Mouse (Mus musculus) right cerebral cortex, adult 18-20 months (tissue): ENCODE data around the gene Eva1b.

Experiments used
- DNase-seq: peaks from one replicate; pipeline ENCODE4 v3.0.0; 2022; ENCODE audit warnings: mixed read lengths

The Eva1b gene

DNA sequence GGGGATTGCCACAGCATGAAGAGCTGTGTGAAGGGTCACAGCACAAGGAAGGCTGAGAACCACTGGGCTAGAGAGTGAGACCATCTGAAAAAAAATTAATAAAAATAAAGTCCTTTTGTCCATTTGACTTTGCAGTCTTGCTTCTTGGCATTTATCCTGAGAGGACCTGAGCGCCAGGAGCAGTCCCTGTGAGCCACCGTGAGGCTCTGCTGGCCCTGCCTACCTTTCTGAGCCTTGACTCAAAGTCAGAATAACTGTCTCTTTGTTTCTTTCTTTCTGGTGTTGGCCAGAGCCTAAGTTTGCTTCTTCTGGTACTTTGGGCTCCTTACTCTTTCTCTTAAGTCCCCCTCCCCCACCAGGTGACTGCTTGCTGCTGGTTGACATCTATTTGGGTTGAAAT is 27.0 kb upstream of the Eva1b start:
- DNase-seq, result no peak

DNA sequence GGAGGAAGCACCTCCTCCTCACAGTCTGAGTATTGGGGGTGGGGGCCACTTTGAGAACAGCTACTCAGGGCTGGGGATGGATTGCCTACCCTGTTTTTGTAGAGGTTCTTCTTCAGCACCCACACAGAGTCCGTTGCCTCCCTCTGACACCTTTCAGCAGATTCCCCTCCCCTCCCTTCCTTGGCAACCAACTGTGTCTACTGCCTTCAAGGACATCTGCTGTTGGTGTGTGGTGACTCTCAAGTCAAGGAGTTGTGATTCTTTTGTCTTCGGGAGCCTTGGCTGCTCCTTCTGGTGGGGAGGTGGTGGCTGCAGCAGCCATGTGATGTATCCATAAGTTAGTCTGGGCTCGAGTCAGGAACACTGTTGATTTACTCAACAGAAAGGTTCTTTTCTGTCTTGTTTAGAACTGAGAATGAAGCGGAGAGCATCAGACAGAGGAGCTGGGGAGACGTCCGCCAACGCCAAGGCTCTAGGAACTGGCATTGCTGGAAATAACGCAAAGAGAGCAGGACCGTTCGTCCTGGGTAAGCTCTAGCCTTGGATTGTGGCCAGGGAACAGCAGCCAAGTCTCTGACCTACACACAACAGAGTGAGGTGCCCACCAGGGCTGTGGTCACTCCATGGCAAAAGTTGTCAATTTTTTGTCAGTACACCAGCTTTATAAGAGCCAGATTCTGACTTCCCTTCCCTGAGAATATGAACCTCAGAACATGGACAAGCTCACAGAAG is 24.1 kb upstream of the Eva1b start:
- DNase-seq, result peak; percentile 69

DNA sequence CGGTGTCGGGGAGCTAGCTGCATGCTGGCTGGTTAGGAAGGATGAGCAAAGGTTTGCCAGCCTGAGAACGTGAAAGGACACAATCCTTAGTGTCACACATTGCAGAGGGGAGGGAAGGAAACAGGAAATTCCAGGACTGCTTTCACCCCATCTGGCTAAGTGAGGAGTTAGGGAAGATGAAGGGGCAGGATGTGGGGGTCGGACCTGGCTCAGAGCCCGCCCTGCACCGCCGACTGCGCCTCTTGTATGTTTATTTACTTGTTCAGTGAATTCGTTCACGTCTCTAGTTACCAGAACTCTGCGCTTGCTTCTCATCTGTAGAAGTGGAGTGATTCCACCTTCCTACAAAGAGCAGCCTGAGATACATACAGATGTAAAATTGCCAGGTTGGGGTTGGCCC is 17.0 kb upstream of the Eva1b start:
- DNase-seq, result no peak

DNA sequence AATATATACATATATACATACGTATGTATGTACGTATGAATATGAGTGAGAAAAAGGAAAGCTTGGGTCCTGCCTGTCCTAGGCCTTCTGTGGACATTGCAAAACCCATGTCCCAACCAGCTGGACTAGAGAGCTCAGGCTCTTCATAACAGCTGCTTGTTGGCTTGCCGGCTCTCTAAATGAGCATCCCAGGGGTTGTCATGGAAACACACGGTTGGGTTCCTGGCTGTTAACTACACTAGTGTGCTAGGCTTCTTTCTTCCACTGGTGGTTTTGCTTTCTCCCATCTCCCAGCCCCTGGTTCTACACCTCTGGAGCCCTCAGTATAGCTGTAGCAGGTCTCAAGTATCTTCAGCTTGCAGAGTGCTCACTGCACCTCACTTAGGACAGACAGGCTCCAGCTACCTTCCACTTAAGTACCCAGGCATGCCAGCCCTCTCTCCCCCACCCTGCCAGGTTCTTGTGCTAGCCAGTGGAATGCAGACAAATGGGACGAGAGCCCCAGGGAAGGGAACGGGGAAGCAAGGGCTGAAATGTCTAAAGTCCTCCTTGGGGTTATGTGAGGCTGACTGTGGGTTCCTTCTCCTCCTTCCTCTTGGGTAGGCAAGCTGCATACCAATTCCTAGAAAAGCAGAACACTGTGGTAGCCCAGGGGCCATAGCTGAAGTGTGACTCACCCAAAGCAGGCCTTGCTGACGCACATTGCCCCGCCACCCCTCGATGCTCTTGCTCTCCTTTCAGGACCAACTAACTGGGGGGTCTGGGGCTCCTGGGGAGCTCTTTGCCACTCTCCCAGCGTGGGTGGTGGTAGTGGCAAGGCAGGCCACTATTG is 16.0 kb upstream of the Eva1b start:
- DNase-seq, result peak; percentile 48

DNA sequence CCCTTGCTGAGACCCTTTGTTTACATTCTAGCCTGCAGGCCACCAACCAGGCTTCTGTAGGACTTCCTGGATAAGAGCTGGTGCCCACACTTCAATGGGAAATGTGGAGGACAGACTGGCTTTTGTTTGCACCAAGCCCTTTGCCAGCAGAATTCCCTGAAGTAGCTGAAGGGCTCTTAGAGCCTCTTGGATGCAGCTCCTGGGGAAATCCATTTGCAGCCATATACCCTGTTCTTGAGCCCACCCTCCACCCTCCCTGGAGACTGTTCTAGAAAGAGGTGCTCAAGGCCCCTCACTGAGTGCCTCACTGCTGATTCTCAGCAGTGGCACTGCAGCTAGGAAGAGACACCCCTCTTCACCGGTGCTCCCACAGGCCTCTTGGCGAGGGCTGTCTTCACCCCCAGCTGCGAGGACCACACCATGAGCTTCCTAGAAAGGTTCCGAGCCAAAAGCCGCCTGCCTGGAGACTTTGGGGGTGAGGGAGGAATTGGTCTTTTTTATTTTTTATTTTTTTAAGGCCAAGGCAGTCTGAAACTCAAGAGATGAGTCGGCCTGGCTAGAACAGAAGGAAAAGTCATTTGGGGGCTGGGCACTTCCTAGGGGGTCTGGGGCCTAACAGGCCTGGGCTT is 14.8 kb upstream of the Eva1b start:
- DNase-seq, result no peak

DNA sequence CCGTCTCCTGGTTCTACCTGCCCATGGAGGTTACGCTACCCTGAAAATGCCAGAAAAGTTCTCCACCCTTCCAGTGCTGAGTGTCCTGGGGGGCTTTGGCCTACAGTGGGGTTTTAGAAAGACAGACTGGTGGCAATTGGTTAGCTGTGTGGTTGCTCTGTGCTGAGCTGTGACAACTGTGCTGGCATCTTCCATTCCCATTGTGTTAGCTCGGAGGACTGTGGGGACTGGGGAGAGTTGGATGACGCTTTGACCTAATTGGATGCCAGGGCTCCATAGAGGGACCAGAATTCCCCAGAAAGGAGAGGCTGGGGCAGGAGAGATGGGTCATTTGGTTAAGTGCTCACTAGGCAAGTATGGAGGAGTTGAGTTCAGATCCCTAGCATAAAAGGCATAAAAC is 13.3 kb upstream of the Eva1b start:
- no peak for DNase-seq

DNA sequence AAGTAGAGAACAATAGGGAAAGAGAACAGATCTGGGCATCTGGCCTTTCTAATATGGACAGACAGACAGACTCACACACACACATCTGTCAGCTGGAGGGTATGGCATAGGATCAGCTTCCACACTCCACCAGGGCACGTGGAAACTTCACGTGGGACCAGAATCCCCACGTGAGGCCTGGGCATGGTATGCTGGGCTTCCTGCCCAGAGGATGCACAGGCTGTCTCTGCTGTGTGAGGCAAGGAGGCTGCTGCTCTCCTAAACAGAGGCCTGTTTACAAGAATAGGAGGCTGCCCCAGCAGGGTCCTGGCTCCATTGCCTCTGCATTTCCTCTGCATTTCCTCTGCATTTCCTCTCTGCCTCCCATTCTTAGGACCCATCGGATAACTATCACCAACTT is 12.9 kb upstream of the Eva1b start:
- DNase-seq, result no peak

DNA sequence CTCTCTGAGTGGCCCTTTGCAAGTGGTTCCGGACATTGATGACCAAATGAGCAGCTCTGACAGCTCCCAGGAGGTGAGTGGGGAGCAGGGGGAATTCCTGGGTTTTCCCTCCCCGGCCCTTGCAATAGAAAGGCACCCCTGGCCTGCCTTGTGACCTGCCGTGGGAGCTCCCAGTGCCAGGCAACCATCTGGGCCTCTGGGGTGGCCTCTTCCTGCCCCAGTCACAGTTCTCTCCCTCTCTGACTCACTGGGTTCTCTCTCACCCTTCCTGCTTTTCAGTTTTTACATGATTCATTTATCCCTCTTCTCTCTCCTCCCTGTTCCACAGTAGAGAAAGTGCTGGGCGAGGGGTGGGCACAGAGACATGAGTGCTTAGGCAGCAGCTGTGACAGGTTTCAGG is 9.8 kb upstream of the Eva1b start:
- no peak for DNase-seq

DNA sequence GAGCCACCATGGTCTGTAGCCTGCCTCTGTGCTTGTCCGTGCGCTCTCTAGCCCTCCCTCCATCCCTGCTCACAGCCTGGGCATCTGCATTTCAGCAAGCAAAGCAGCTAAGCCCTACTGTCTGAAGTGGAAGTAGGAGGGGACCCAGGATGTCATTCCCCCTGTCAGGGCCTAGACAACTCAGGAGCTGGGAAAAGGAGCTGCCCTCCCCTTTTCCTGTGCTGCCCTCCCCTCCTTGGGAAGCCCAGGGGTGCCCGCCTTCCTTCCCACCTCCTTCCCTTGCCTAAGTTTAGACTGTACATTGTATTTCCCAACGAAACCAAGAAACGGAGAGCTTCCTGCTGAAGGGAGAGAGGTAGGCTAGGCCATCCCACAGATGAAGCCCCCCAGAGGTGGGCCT is 6.5 kb upstream of the Eva1b start:
- no peak for DNase-seq

DNA sequence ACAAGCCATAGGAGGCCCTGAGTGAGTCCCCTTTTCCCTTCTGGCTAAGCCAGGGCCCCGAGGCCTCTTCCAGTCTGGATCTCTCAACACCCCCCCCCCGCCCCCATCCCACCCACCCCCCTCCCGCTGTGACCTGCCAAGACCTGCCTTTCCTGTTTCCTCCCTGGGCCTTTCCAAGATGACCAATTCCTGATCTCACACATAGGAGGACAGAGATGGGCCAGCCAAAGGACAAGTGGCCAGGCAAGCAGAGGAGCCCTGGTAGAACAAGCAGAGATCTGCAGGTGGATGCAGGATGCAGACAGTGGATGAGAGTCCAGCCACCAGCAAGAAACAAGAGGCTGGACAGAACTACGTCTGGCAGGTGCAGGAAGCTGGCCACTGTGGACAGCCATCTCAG is 2.1 kb upstream of the Eva1b start:
- DNase-seq, result no peak

DNA sequence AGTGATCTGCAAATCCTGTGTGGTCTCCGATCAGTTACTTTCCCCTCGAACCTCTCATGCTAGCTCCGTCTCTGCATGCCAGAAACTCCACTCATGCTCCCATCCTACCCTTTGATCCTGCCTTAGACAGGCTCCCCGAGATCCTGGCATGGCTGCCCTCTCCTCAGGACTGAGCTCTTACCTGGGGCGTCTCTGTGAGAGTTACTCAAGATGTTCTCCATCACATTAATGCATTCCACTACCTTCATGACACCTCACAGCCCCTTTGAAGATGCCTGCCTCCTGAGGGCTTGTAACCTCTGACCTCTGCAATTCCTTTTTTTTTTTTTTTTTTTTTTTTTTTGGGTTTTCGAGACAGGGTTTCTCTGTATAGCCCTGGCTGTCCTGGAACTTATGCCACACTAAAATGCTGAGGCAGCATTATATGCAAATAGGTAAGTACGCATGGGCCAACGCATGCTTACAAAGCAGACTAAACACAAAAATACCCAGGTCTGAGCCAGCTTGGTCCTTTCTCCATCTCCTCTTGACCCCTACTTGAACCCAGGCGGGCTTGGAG is 491 bp upstream of the Eva1b start:
- no peak for DNase-seq

DNA sequence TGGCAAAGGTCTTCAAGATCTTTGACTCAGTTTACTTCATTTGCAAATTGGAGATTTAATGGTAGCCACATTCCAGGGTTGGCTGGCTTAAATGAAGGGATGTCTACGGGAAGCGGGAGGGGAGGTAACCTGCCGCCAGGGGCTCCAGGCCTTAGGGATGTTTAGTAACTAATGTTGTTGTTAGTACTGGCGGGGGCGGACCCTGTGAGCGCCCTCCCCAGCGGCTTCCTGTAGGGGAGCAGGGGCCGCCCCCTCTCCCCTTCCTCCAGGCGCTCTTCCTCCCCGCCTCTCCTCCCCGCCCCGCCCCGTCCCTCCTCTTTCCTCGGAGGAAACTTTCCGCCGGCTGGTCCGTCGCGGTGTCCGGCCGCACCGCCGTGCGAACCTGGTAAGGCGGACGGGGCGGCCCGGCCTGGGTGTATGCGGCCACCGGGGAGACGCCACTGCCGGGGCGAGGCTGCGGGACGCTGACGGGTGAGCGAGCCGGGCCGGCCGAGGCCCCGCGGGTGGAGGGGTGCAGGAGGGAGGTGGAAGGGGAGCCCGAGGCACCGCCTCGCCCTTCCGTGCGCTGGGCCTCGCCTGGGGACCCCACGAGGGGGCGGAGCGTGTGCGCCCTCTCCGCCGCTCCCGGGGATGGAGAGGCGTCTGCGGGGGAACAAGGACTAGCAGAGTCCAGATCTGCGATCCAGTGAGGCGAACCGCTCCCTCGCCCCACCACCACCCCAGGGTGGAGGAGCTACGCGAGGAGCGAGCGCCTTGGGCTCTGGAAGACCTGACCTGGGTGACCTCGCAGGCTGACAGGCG is 817 bp downstream of the Eva1b start:
- DNase-seq, result no peak

DNA sequence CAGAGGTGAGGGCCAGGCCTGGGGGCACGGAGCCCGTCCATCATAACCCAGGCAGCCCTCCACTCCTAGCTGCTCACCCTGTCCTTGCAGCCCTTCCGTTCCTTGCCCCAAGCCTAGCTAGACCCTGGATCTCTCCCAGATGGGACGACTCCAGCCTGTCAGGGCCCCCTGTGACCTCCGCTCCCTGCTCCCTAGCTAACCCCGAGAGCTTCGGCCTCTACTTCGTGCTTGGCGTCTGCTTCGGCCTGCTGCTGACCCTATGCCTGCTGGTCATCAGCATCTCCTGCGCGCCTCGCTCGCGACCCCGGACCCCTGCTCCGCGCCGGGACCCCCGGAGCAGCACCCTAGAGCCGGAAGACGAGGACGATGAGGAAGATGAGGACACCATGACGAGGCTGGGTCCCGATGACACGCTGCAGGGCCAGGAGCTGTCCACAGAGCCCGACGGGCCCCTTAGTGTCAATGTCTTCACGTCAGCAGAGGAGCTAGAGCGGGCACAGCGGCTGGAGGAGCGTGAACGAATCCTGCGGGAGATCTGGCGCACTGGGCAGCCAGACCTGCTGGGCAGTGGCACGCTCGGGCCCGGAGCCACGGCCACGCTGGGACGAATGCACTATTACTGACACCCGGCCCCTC is 1.6 kb downstream of the Eva1b start:
- no peak for DNase-seq

DNA sequence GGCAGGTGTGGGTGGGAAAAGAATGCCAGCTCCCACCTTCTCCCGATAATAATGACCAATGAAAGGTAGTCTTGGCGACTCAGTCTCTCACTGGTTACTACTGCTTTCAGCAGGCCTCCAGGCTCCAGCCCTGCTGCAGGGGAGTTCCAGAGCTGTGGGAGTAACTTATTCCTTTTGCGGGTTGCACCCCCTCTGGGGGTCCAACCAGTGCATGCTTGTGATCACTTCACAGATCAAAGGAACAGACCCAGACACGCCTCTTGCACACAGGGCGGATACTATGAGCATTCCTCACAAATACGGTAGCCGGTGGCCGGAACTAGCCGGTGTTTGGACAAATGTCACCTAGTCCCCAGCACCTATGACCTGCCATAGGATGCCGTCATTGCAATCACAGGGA is 2.3 kb downstream of the Eva1b start:
- DNase-seq, result no peak

DNA sequence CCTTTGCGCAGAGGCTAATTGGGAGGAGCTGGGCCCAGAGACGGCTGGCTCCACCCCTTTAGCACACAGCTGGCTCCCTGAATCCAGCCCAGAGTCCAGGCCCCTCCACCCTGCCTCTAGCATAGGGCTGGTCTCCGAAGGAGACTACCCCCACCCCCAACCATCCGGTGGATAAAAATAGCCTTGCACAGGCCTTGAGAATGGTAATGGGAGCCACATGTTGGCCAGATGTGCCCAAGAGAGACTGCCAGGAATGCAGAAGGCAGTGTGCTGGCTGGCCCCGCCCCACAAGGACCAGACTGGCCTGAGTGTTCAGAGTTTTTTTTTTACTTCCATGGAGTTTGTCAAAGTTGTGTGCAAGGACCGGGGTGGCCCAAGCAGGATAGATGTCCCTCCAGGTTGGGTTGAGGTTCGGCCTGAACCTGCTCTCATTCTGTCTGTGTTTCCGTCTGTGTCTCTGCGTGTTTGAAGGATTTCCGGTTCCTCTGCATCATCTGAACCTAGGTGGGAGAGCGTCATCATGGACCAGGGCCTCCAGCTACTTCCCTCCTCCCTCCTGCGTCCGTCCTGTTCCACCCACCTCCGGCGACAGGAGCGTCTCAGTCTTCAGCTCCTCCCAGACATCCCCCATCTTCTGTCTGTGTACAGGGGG is 2.9 kb downstream of the Eva1b start:
- DNase-seq, result no peak

DNA sequence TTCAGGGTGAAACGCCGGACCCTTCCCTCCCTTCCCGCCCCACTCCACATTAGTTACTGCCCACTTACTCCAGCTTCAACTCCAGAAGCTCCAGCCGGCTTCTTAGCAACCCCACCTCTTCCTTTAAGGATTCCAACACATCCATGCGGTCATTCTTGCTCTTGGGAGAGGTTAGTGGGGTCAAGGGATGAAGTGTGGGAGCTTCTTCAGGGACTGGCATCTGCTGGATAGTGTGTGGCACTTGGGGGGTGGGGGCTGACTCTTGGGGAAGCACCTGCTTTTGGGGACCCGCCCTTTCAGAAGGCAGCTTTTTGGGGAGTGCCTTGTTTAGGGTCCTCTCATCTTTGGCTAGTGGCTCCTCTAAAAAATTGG is 3.4 kb downstream of the Eva1b start:
- no peak for DNase-seq

DNA sequence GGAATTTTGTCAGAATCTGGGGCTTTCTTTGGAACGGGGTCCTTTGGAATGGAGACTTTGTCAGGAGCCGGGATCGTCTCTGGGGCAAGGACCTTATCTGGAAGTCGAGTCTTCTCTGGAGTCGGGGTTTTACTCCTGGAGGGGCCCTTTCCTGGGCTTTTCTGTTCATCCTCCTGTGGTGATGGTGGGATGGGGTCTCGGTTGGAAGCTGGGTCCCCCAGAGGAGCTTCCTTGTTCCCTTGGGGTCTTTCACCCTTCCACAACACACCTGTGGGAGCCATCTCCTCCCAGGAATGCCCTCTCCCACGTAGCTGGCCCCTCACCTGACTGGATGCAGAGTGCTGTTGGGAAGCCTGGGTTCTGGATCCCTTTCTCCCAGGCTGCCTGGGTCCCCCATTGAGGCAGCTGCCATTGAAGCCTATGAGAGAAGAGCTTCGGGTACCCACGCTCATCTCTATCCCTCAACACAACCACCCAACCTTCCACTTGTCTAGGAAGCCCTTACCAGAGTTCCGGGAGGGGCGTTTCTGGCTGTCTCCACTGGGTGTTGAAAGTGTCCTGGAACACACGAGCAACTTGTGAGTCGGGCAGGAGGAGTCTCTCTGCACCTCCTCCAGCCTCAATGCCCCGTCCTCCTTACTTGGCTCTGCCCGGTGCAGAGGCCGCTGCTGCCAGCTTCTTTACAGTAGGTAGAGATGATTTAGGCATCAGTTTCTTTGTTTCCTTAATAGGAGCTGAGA is 4.3 kb downstream of the Eva1b start:
- no peak for DNase-seq

DNA sequence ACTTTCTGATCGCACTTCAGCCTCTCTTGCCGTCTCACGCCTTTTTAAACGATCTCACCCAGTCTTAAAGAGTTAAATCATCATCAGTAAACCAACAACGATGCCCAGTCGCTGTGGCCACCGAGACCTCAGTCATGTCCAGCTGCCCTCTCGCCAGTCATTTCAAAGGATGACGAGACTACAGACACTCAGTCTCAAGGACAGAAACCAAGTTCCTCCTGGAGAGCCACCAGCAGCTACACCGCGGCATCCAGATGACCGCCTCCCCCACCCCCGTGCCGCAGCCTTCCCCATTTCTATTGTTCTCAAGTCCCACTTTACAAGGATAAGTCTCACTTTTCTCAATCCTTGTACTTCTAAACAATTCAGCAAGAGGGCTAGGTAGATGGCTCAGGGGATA is 5.3 kb downstream of the Eva1b start:
- no peak for DNase-seq

DNA sequence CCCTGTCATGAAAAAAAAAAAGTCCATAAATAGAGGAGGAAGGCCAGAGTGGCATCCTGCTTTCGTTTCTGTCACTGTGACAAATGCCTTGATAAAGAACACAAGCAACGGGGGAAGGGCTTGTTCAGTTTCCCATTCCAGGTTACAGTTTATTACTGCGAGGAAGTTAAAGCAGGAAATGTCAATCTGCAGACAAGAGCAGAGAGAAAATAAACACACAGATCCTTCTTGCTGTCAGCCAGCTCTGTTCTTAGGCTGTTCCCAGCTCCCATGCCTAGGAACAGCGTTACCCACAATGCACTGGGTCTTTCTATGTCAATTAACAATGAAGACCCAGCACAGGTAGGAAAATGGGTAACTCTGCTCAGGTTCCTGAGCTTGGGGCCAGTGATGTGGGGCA is 7.6 kb downstream of the Eva1b start:
- no peak for DNase-seq

DNA sequence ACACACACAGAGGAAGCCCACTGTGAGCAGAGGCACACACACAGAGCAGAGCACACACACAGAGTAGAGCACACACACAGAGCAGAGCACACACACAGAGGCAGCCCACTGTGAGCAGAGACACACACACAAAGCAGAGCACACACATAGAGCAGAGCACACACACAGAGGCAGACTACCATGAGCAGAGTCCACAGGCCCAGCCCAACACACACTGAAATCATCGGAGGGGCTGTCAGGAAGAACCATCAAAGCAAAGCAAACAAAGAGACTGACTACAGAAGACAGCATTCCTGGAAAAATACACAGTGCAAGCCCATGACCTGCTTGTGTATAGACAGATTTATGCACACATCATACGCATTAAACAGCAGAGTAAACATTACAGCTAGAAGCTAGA is 8.3 kb downstream of the Eva1b start:
- no peak for DNase-seq

DNA sequence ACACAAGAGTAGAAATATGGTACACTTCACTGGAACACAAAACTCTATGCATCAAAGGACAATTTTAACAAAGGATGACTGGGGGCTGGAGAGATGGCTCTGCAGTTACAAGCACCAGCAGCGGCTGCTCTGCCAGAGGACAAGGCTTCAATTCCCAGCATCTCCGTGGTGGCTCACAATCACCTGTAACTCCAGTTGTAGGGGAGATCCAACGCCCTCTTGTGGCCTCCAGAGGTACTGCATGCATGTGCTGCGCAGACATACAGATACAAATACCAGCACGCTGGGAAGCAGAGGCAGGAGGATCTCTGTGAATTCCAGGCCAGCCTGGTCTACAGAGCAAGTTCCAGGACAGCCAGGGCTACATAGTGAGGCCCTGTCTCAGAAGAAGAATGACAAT is 9.1 kb downstream of the Eva1b start:
- no peak for DNase-seq
